Mouse (Mus musculus): ENCODE measurements around the gene Clrn2. TPM values are rescaled to one million over a fixed set of nuclear protein-coding genes. Genes with fewer than 3 reads are reported as not detected.
"Not testable (repeated sequence)": the region's sequence is repeated elsewhere in the genome, so short reads cannot be mapped to it uniquely, and the experiment has no call there.

Clrn2 gene
- not detected for total RNA-seq (2021)
- long read RNA-seq, experiment 1 = 0 reads
- long read RNA-seq, experiment 2 = 0 reads

GRCm38 (mm10) chr5:45453451-45453850, at the start of gene Clrn2:
Gene Clrn2 (plus strand): TSS chr5:45453751.
- DNase-seq (ENCODE audit: low spot score in 2 of 2) = no peak

GRCm38 (mm10) chr5:45406129-45406528, 47.4 kb upstream of the Clrn2 start:
- no peak for DNase-seq (ENCODE audit: low spot score in 2 of 2)

GRCm38 (mm10) chr5:45416478-45416877, 37.1 kb upstream of the Clrn2 start:
- DNase-seq (ENCODE audit: low spot score in 2 of 2) = no peak

GRCm38 (mm10) chr5:45417859-45418443, 35.6 kb upstream of the Clrn2 start:
- no peak for DNase-seq (ENCODE audit: low spot score in 2 of 2)

- DNase-seq (ENCODE audit: low spot score in 2 of 2) = peak; percentile 11 to 32
These were observed 33.5 kb upstream of the Clrn2 start for GRCm38 (mm10) chr5:45419841-45420638.

- peak in 1 of 2 experiments; percentile 0 for DNase-seq (ENCODE audit: low spot score in 2 of 2)
These were observed 31.4 kb upstream of the Clrn2 start for GRCm38 (mm10) chr5:45421881-45422844.

- peak; percentile 48 to 56 for DNase-seq (ENCODE audit: low spot score in 2 of 2)
These were observed 29.3 kb upstream of the Clrn2 start for GRCm38 (mm10) chr5:45424021-45424886.

- not testable (repeated sequence) for DNase-seq (ENCODE audit: low spot score in 2 of 2)
These were observed 27.8 kb upstream of the Clrn2 start for GRCm38 (mm10) chr5:45425771-45426170.

- DNase-seq (ENCODE audit: low spot score in 2 of 2) = no peak
These were observed 27.0 kb upstream of the Clrn2 start for GRCm38 (mm10) chr5:45426416-45427034.

- DNase-seq (ENCODE audit: low spot score in 2 of 2) = peak in 1 of 2 experiments; percentile 0
These were observed 25.7 kb upstream of the Clrn2 start for GRCm38 (mm10) chr5:45427891-45428290.

GRCm38 (mm10) chr5:45435967-45436950, 17.3 kb upstream of the Clrn2 start:
- no peak for DNase-seq (ENCODE audit: low spot score in 2 of 2)

- no peak for DNase-seq (ENCODE audit: low spot score in 2 of 2)
These were observed 15.7 kb upstream of the Clrn2 start for GRCm38 (mm10) chr5:45437826-45438225.

GRCm38 (mm10) chr5:45438301-45438700, 15.2 kb upstream of the Clrn2 start:
- DNase-seq (ENCODE audit: low spot score in 2 of 2) = no peak

GRCm38 (mm10) chr5:45441124-45441523, 12.4 kb upstream of the Clrn2 start:
- no peak for DNase-seq (ENCODE audit: low spot score in 2 of 2)

- no peak for DNase-seq (ENCODE audit: low spot score in 2 of 2)
These were observed 11.8 kb upstream of the Clrn2 start for GRCm38 (mm10) chr5:45441745-45442144.

- no peak for DNase-seq (ENCODE audit: low spot score in 2 of 2)
These were observed 9.3 kb upstream of the Clrn2 start for GRCm38 (mm10) chr5:45444130-45444832.

GRCm38 (mm10) chr5:45448676-45449075, 4.9 kb upstream of the Clrn2 start:
- no peak for DNase-seq (ENCODE audit: low spot score in 2 of 2)

- no peak for DNase-seq (ENCODE audit: low spot score in 2 of 2)
These were observed 4.3 kb upstream of the Clrn2 start for GRCm38 (mm10) chr5:45449206-45449605.

Data from adrenal gland, adult 18-20 months (tissue).